Comparison of ENCODE assay signal across 7 mouse cellular contexts in the genomic region with DNA sequence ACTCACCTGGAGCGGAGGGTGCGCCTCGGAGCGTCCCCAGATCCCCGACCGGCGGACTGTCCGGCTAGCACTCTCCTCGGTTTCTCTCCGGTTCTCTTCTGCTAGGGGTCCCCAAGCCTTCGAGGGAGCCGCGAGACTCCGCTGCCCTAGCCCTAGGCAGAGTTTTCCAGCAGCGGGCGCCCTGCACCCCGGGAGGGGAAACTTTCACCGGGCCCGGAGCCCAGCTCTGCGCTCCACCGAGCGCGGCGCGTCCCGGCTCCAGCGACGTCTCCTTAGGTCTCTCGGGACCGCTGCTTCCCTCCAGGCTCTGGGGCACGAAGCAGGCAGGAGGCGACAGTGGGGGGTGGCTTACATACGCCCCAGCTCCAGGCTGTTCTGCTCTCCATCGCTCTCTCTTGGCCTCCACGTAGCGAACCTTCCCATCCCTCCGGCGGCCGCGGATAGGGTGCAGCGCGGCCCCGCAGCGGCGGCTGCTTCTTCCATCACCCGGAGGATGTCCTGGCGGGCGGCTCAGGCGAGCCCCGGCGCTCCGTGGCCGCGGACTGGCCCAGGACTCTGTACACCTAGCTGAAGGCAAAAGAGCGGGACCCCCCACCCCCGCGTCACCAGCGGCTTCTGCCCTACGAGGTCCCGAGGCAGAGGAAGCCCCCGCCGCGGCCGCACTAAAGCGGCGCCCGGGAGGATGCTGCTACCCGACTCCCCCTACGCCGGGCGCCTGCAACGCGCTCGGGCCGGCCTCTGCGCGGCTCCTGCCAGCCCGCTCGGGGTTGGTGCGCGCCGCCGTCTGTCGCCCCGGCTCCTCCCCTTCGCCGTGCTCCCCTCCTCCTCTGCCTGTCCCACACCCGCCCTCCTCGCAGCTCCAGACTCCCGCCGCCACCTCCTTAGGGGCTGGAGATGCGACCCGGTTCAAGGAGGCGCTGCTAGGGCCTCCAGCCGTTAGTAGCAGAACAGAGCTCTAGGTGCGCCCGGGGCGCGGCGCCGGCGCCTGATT. TPM values are rescaled to one million over a fixed set of nuclear protein-coding genes. Genes with fewer than 3 reads are reported as not detected.
DNase-seq lines count a peak whose midpoint lies in the region; ATAC-seq and TF ChIP-seq lines count a peak whose summit lies in the region.

Gene Chst2, minus strand, starts transcription at position 152 of the 991 bp plus-strand sequence.

- DNase-seq in adrenal gland, postnatal 25 days: peak; percentile 95
- peak; percentile 77 for DNase-seq in heart, adult 8-10 months (ENCODE audit: low spot score)
- peak; percentile 90 for DNase-seq in kidney, adult 2 months
- peak; percentile 89 for DNase-seq in limb, embryonic 11.5 days (ENCODE audit: low spot score)
- DNase-seq in spleen, postnatal 36 days (ENCODE audit: low spot score in 2 of 2): peak; percentile 23 to 43

- H3K4me1 ChIP-seq in embryonic facial prominence, embryonic 12.5 days: peaks cover 24% of the 10 kb centered on the region
- no peaks in the 10 kb centered on the region for H3K4me1 ChIP-seq in kidney, adult 2 months (ENCODE audit: control insufficient read depth, insufficient read depth, low read length)
- H3K4me1 ChIP-seq in limb, embryonic 11.5 days (ENCODE audit: control insufficient read depth, insufficient read depth, low read length): peaks cover 5% of the 10 kb centered on the region; the same call in 1 of the 2 replicates
- peaks cover 31% of the 10 kb centered on the region for H3K4me1 ChIP-seq in midbrain, embryonic 13.5 days (replicated peaks)

- TF ChIP-seq POLR2A in kidney, adult 2 months (IDR thresholded peaks at IDR 0.05; ENCODE audit: low read depth, low read length): no peak

- ATAC-seq in embryonic facial prominence, embryonic 12.5 days (ENCODE audit: insufficient number of reproducible peaks, insufficient read depth, low FRiP score, low TSS enrichment): peak; percentile 94
- peak; percentile 91 for ATAC-seq in limb, embryonic 11.5 days (ENCODE audit: insufficient number of reproducible peaks, low FRiP score, low TSS enrichment, low read depth)
- peak; percentile 96 for ATAC-seq in midbrain, embryonic 13.5 days

- H3K4me2 ChIP-seq in embryonic facial prominence, embryonic 12.5 days (replicated peaks): peak within 1 kb of the TSS; percentile 91
- H3K4me2 ChIP-seq in limb, embryonic 11.5 days (ENCODE audit: low read depth, severe bottlenecking): peak within 1 kb of the TSS; percentile 97
- H3K4me2 ChIP-seq in midbrain, embryonic 13.5 days (replicated peaks): peak within 1 kb of the TSS; percentile 97

- peak within 1 kb of the TSS; percentile 78 for H3K4me3 ChIP-seq in embryonic facial prominence, embryonic 12.5 days
- H3K4me3 ChIP-seq in kidney, adult 2 months (ENCODE audit: insufficient read depth, low read depth, low read length): peak within 1 kb of the TSS; percentile 49
- peak within 1 kb of the TSS; percentile 81 for H3K4me3 ChIP-seq in limb, embryonic 11.5 days (ENCODE audit: low read depth, low read length)
- H3K4me3 ChIP-seq in midbrain, embryonic 13.5 days (replicated peaks): peak within 1 kb of the TSS; percentile 85

- H3K36me3 ChIP-seq in embryonic facial prominence, embryonic 12.5 days: peaks cover 6% of the 10 kb centered on the region; the same call in 1 of the 2 replicates
- no peaks in the 10 kb centered on the region for H3K36me3 ChIP-seq in kidney, adult 2 months (ENCODE audit: control insufficient read depth, insufficient read depth, low read length)
- H3K36me3 ChIP-seq in limb, embryonic 11.5 days (ENCODE audit: control insufficient read depth, insufficient read depth, low read length): peaks cover 3% of the 10 kb centered on the region; the same call in 1 of the 2 replicates
- peaks cover 4% of the 10 kb centered on the region; the same call in 1 of the 2 replicates for H3K36me3 ChIP-seq in midbrain, embryonic 13.5 days

- no peak for TF ChIP-seq CTCF in kidney, adult 2 months (conservative IDR thresholded peaks at IDR 0.05; ENCODE audit: insufficient read depth, insufficient read length, low read depth, low read length)

- peak within 1 kb of the TSS; percentile 87 for H3K9ac ChIP-seq in embryonic facial prominence, embryonic 12.5 days
- H3K9ac ChIP-seq in limb, embryonic 11.5 days (ENCODE audit: low read length): peak within 1 kb of the TSS; percentile 75
- peak within 1 kb of the TSS; percentile 93 for H3K9ac ChIP-seq in midbrain, embryonic 13.5 days (replicated peaks)

- under 1% methylated on average over 100 of the region's 102 CpGs for WGBS in embryonic facial prominence, embryonic 12.5 days
- WGBS in kidney, adult 2 months: under 1% methylated on average over 99 of the region's 102 CpGs
- under 1% methylated on average over 91 of the region's 102 CpGs for WGBS in limb, embryonic 11.5 days
- WGBS in midbrain, embryonic 13.5 days: under 1% methylated on average over 97 of the region's 102 CpGs

- peak within 1 kb of the TSS; percentile 90 for H3K27ac ChIP-seq in embryonic facial prominence, embryonic 12.5 days
- H3K27ac ChIP-seq in kidney, adult 2 months (ENCODE audit: insufficient read depth, low read depth, low read length): peak within 1 kb of the TSS; percentile 69
- peak within 1 kb of the TSS; percentile 26; the same call in 1 of the 2 replicates for H3K27ac ChIP-seq in limb, embryonic 11.5 days (replicated peaks; ENCODE audit: low read depth, low read length)
- H3K27ac ChIP-seq in midbrain, embryonic 13.5 days: peak within 1 kb of the TSS; percentile 84

- no peaks in the 10 kb centered on the region for H3K9me3 ChIP-seq in embryonic facial prominence, embryonic 12.5 days
- no peaks in the 10 kb centered on the region for H3K9me3 ChIP-seq in limb, embryonic 11.5 days (ENCODE audit: control insufficient read depth, low read length)
- no peaks in the 10 kb centered on the region for H3K9me3 ChIP-seq in midbrain, embryonic 13.5 days

- no peaks in the 10 kb centered on the region for H3K27me3 ChIP-seq in embryonic facial prominence, embryonic 12.5 days
- H3K27me3 ChIP-seq in kidney, adult 2 months (replicated peaks; ENCODE audit: control insufficient read depth, insufficient read depth, low read length): peaks cover 3% of the 10 kb centered on the region; the same call in 1 of the 2 replicates
- H3K27me3 ChIP-seq in limb, embryonic 11.5 days (ENCODE audit: control insufficient read depth, insufficient read depth, low read length): peaks cover 3% of the 10 kb centered on the region; the same call in 1 of the 2 replicates
- peaks cover 15% of the 10 kb centered on the region for H3K27me3 ChIP-seq in midbrain, embryonic 13.5 days

RNA-seq across cellular contexts. Expression of gene Chst2, which starts in this region (rescaled TPM):
- total RNA-seq in adrenal gland, postnatal 25 days (2021): 35.8 and 51.1 TPM in 2 replicates
- 10.1 and 10.8 TPM in 2 replicates for polyA plus RNA-seq in embryonic facial prominence, embryonic 12.5 days (2016; fragmentation: Nextera tagmentation; extraction: Ambion mirVana)
- 1 to 10 TPM in 3 of 4 experiments, under 1 TPM in 1; 0.95 to 1.2 (median 1.0) TPM for total RNA-seq in heart, adult 8-10 months (2022)
- 2.6 and 3.3 TPM in 2 replicates for polyA plus RNA-seq in kidney, adult 2 months (2012; rRNA removed)
- polyA plus RNA-seq in limb, embryonic 11.5 days (2014; fragmentation: Nextera tagmentation; extraction: Ambion mirVana): 4.8 and 5.9 TPM in 2 replicates
- 11.0 and 13.5 TPM in 2 replicates for polyA plus RNA-seq in midbrain, embryonic 13.5 days (2015; fragmentation: Nextera tagmentation; extraction: Ambion mirVana)

Comparison
In these comparisons a context has a peak if more than half of its experiments do, and no peak if none do; other contexts are left out.
1. Peak in every context shown above with its lines: DNase-seq, ATAC-seq, H3K4me3 ChIP-seq and H3K27ac ChIP-seq.
2. RNA of gene Chst2 (total RNA-seq): 35.8 to 51.1 TPM in adrenal gland, postnatal 25 days; 0.95 to 1.2 TPM in heart, adult 8-10 months; every median in the first group is over 10 times any median in the second.
3. DNase-seq: peak in every context shown above with its lines; median percentile 95 in adrenal gland, postnatal 25 days; 90 in kidney, adult 2 months; 89 in limb, embryonic 11.5 days; 77 in heart, adult 8-10 months; 33 in spleen, postnatal 36 days.
4. H3K27ac ChIP-seq: peak in every context shown above with its lines; median percentile 90 in embryonic facial prominence, embryonic 12.5 days; 84 in midbrain, embryonic 13.5 days; 69 in kidney, adult 2 months; 26 in limb, embryonic 11.5 days.